ENCODE assay signal across 16 mouse cellular contexts in the genomic region with DNA sequence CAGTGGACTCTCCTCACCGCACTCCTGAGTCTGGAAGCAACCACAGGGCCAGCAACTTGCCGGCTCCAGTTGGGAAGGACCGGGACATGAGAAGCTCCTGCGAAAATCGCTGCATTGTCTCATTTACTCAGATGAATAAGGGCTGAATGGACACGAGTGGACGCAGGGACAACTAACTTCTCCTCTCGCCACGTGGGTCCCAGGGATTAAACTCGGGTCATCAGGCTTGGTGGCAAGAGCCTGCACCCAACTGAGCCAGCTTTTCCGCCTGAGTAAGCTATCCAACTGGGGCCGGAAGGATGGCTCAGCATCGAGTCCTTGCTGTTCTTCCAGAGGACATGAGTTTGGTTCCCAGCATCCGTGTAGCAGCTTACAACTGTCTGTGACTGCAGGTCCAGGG.
"Had no signal": no experiment of that assay in that cellular context is flagged by ENCODE, and none has a peak within 500 bp of the region (broad histone marks: within the 10 kb centered on the region; RNA-seq: fewer than 3 reads in every experiment).

No protein-coding gene starts in this region.

- H3K27me3 ChIP-seq: midbrain, embryonic 13.5 days; stomach, embryonic 15.5 days had no signal

- H3K4me2 ChIP-seq: limb, embryonic 15.5 days; liver, embryonic 11.5 days; lung, embryonic 14.5 days; midbrain, embryonic 13.5 days; stomach, embryonic 15.5 days had no signal

- H3K36me3 ChIP-seq: stomach, embryonic 15.5 days had no signal

- H3K4me3 ChIP-seq: layer of hippocampus, adult 2 months; limb, embryonic 15.5 days; midbrain, embryonic 13.5 days; stomach, embryonic 15.5 days had no signal

- H3K27ac ChIP-seq: layer of hippocampus, adult 2 months; limb, embryonic 15.5 days; liver, embryonic 14.5 days; macrophage; midbrain, embryonic 13.5 days; stomach, embryonic 15.5 days had no signal

- H3K9me3 ChIP-seq: limb, embryonic 15.5 days; midbrain, embryonic 13.5 days; stomach, embryonic 15.5 days had no signal

- H3K9ac ChIP-seq: limb, embryonic 15.5 days; liver, embryonic 14.5 days; liver, postnatal 0 days; lung, embryonic 14.5 days; midbrain, embryonic 13.5 days; stomach, embryonic 15.5 days had no signal

- ATAC-seq: intestine, embryonic 16.5 days; liver, postnatal 0 days; lung, postnatal 0 days; midbrain, embryonic 13.5 days had no signal

- DNase-seq: kidney, adult 9 months; layer of hippocampus, adult 9-11 months; liver, postnatal 0 days; lung, embryonic 14.5 days; right cerebral cortex, postnatal 25 days; spleen, adult 18-20 months; thymus, postnatal 36 days had no signal
